Mouse (Mus musculus) liver, adult 2 months (tissue): Measurements from ENCODE around the gene Golph3. TPM values are rescaled to one million over a fixed set of nuclear protein-coding genes. Genes with fewer than 3 reads are reported as not detected.
"Not testable (repeated sequence)": the region's sequence is repeated elsewhere in the genome, so short reads cannot be mapped to it uniquely, and the experiment has no call there.

Experiments used
- DNase-seq: peaks from one replicate; pipeline ENCODE4 v3.0.0-alpha.2; 2011; ENCODE audit warnings: low read depth, low spot score; ENCODE audit errors: extremely low read depth
- H3K27ac ChIP-seq: fragments of 200-500 bp; replicated peaks from 2 replicates; pipeline ENCODE4 v1.5.1; 2012; ENCODE audit warnings: low read depth, mild to moderate bottlenecking, control low read depth, inconsistent platforms, low read length; ENCODE audit not compliant: insufficient read depth
- H3K27me3 ChIP-seq: fragments of 200-500 bp; 2 replicates; pipeline ENCODE4 v1.6.1; 2012; ENCODE audit warnings: mild to moderate bottlenecking, moderate library complexity, low read length, inconsistent platforms; ENCODE audit not compliant: control insufficient read depth, insufficient read depth
- H3K36me3 ChIP-seq: fragments of 200-500 bp; 2 replicates; pipeline ENCODE4 v1.6.1; 2012; ENCODE audit warnings: low read length, inconsistent platforms; ENCODE audit not compliant: control insufficient read depth, insufficient read depth
- H3K4me1 ChIP-seq: fragments of 200-500 bp; 2 replicates; pipeline ENCODE4 v1.6.1; 2011; ENCODE audit warnings: low read length; ENCODE audit not compliant: control insufficient read depth, insufficient read depth
- H3K4me3 ChIP-seq: fragments of 200-500 bp; 2 replicates; pipeline ENCODE4 v1.5.1; 2011; ENCODE audit warnings: low read depth, mild to moderate bottlenecking, control low read depth, low read length, moderate library complexity; ENCODE audit not compliant: insufficient read depth
- H3K79me2 ChIP-seq: fragments of 200-500 bp; 2 replicates; pipeline ENCODE4 v1.6.1; 2012; ENCODE audit warnings: inconsistent platforms, mild to moderate bottlenecking, low read length, moderate library complexity; ENCODE audit not compliant: control insufficient read depth, insufficient read depth
- H3K9ac ChIP-seq: fragments of 200-500 bp; 2 replicates; pipeline ENCODE4 v1.6.1; 2012; ENCODE audit warnings: low read depth, mild to moderate bottlenecking, control low read depth, inconsistent platforms, low read length
- CTCF ChIP-seq: fragments of 200-500 bp; IDR thresholded peaks from 2 replicates; pipeline ENCODE4 v1.5.1; 2011; ENCODE audit warnings: low read depth, low read length, control low read depth
- POLR2A ChIP-seq: fragments of 200-500 bp; IDR thresholded peaks from 2 replicates; pipeline ENCODE4 v1.6.1; 2011; ENCODE audit warnings: low read length, control low read depth; ENCODE audit not compliant: insufficient read depth; ENCODE audit errors: extremely low read depth
- WGBS: fragments of 180-500 bp; shearing (Covaris S2); methylation state at CpG from one replicate; pipeline ENCODE4 v1.1.7; 2018; 5-methylcytosine and 5-hydroxymethylcytosine counted together
- polyA plus RNA-seq: library from polyadenylated mRNA; depleted of rRNA; stranded (reverse); fragments of >200 nt; gene quantifications from 2 replicates; pipeline ENCODE4 v1.2.3, GENCODE M21; 2012
- total RNA-seq: library from RNA; depleted of rRNA; stranded (reverse); fragments of >200 nt; gene quantifications from 2 replicates; pipeline ENCODE4 v1.2.3, GENCODE M21; 2014

Gene Golph3
- total and polyA plus RNA-seq, 2 experiments: 49.8 to 52.4 TPM

- Histone ChIP-seq H3K79me2 (no peaks in the 10 kb centered on the region), H3K4me1 (peaks cover 9% of the 10 kb centered on the region; the same call in 1 of the 2 replicates), H3K27ac (no peak overlapping the region), H3K36me3 (no peaks in the 10 kb centered on the region; the same call in 1 of the 2 replicates), H3K4me3 (no peak overlapping the region), H3K27me3 (no peaks in the 10 kb centered on the region), H3K9ac (no peak overlapping the region)
- DNase-seq: no peak
- WGBS: 91% methylated on average over 6 of the region's 6 CpGs
- TF ChIP-seq CTCF (no peak), POLR2A (no peak)
Observed at GRCm38 (mm10) chr15:12362701-12363040, 41.4 kb downstream of the Golph3 start.

DNA sequence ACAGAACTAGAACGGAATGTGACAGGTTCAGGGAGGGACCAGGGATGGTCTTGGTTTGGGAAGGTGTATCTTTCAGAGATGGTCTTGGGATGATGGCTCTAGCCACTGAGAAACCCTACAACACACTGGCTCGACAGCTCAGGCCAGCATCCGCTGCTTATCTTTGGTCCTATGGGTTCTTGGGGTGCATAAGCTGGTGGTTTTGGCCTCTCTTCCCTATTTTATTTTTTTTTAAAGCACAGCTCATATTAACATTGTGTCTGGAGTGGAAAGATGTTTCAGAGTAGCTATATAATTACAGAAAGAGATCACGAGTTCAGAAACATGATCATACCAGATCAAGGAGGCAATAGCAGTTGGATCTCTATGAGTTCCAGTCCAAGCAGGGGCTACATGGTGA, 42.8 kb downstream of the Golph3 start:
- no peak for TF ChIP-seq POLR2A
- no peak for TF ChIP-seq CTCF
- no peaks in the 10 kb centered on the region for H3K27me3 ChIP-seq
- 92% methylated on average over 4 of the region's 4 CpGs for WGBS

DNA sequence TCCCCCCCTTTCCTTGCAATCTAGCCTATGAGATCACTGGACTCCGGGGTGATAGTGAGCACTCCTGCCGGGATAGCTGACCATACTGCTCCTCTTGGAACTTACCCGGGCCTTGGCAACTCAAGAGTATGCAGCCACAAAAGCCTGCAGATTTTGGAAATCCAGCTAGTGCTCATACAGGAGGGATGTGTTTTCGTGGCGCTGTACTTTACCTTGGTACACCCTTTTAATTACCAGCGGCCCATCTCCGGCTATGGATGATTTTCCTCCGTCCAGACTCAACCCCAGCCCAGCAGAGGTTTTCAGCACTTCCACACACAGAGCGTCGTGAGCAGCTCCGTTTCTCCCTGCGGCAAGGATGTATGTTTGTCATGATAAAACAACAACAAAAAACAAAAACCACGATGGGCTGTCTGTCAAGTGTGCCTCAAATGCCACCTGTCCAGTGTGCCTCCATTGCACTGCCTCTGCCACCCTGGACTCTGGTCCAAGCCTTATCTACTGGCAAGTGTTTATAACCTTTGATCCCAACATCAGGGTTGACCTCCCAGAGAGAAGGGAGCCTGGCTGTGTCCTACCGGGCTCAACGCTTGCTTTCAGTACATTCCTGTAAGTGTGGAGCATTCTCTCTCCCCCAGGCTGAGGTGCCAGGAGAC, 44.3 kb downstream of the Golph3 start:
- Histone ChIP-seq H3K27ac (peak overlapping the region; percentile 42), H3K27me3 (no peaks in the 10 kb centered on the region), H3K4me3 (peak overlapping the region; percentile 34; the same call in 1 of the 2 replicates), H3K79me2 (no peaks in the 10 kb centered on the region), H3K36me3 (no peaks in the 10 kb centered on the region), H3K9ac (no peak overlapping the region), H3K4me1 (peaks cover 9% of the 10 kb centered on the region; the same call in 1 of the 2 replicates)
- TF ChIP-seq POLR2A (no peak), CTCF (no peak)
- WGBS: 53% methylated on average over 15 of the region's 15 CpGs
- DNase-seq: peak; percentile 90

More for the DNA sequence above, 42.8 kb downstream of the Golph3 start:
- Histone ChIP-seq H3K4me3 (no peak overlapping the region), H3K9ac (no peak overlapping the region), H3K79me2 (no peaks in the 10 kb centered on the region), H3K27ac (no peak overlapping the region), H3K4me1 (peaks cover 9% of the 10 kb centered on the region; the same call in 1 of the 2 replicates), H3K36me3 (no peaks in the 10 kb centered on the region)
- DNase-seq: no peak

- peak; percentile 85 for DNase-seq
- H3K27me3 ChIP-seq: no peaks in the 10 kb centered on the region
- no peak for TF ChIP-seq POLR2A
- no peak for TF ChIP-seq CTCF
- peaks cover 9% of the 10 kb centered on the region; the same call in 1 of the 2 replicates for H3K4me1 ChIP-seq
- no peak overlapping the region for H3K9ac ChIP-seq
- WGBS: 12% methylated on average over 3 of the region's 3 CpGs
- peak overlapping the region; percentile 42 for H3K27ac ChIP-seq
- H3K36me3 ChIP-seq: no peaks in the 10 kb centered on the region
- peak overlapping the region; percentile 34; the same call in 1 of the 2 replicates for H3K4me3 ChIP-seq
- no peaks in the 10 kb centered on the region for H3K79me2 ChIP-seq
Observed at GRCm38 (mm10) chr15:12366072-12366469, 44.8 kb downstream of the Golph3 start.

DNA sequence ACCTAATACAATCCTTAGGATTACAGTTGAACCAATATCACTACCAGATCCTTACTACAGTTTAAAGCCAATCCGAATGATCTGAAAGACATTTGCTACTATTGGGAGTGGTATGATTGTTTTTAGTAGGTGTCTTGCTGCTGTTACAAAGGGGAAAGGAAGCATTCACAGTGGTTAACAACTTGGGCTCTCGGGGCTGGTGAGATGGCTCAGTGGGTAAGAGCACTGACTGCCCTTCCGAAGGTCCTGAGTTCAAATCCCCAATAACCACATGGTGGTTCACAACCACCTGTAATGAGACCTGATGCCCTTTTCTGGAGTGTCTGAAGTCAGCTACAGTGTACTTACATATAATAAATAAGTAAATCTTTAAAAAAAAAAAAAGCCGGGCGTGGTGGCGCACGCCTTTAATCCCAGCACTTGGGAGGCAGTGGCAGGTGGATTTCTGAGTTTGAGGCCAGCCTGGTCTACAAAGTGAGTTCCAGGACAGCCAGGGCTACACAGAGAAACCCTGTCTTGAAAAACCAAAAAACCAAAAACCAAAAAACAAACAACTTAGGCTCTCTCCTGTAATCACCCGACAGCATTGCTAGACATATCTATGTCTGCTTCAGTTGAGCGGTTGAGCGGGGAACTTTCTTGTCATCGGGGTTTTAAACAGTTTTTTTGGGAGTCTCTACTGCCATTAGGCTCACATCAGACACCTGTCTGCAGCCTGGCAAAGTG, 45.5 kb downstream of the Golph3 start:
- not testable (repeated sequence) for H3K4me1 ChIP-seq, H3K36me3 ChIP-seq, H3K79me2 ChIP-seq, H3K9ac ChIP-seq, H3K27ac ChIP-seq, H3K4me3 ChIP-seq, DNase-seq, H3K27me3 ChIP-seq
- 96% methylated on average over 11 of the region's 11 CpGs for WGBS
